Mouse (Mus musculus) heart, postnatal 0 days (tissue): ENCODE results near the gene Brcc3.
A peak's percentile ranks its signal among the peaks of the same experiment; 100 is the strongest.

Experiments
- CTCF ChIP-seq: IDR thresholded peaks from 2 replicates; pipeline ENCODE4 v1.5.1; 2016; ENCODE audit warnings: antibody characterized with exemption, control low read depth, low read depth
- EP300 ChIP-seq: IDR thresholded peaks from 2 replicates; pipeline ENCODE4 v1.6.1; 2016; ENCODE audit warnings: antibody characterized with exemption, low read depth

- TF ChIP-seq CTCF, result no peak
- TF ChIP-seq EP300, result peak; percentile 88
Observed at GRCm38 (mm10) chrX:75382195-75382771, 34.1 kb upstream of the Brcc3 start, which contains the start of the genes Fundc2 and F8.
